Mouse (Mus musculus) layer of hippocampus, adult 18-20 months (tissue): ENCODE measurements around the gene Ank3. TPM values are rescaled to one million over a fixed set of nuclear protein-coding genes. Genes with fewer than 3 reads are reported as not detected.

Experiments used
- DNase-seq, 2 experiments: peaks; one replicate each; pipeline ENCODE4 v3.0.0; 2022; ENCODE audit warnings: low spot score in 2 of 2
- total RNA-seq, 2 experiments: library from RNA; stranded (reverse); gene quantifications; 2 replicates each; pipeline ENCODE4 v1.2.3; 2021

Gene Ank3
- total RNA-seq, 2 experiments from 2014 or later: 414 to 427 TPM

GRCm38 (mm10) chr10:69947093-69947492, 548.5 kb downstream of the Ank3 start:
- DNase-seq: no peak

- DNase-seq: no peak
These were observed 551.8 kb downstream of the Ank3 start for GRCm38 (mm10) chr10:69950236-69950918.

GRCm38 (mm10) chr10:69950919-69951236, 552.3 kb downstream of the Ank3 start:
- DNase-seq: no peak

GRCm38 (mm10) chr10:69951426-69951825, 552.9 kb downstream of the Ank3 start:
- DNase-seq: no peak

- DNase-seq: no peak
These were observed 553.7 kb downstream of the Ank3 start for GRCm38 (mm10) chr10:69952316-69952715.

GRCm38 (mm10) chr10:69954657-69955267, 556.2 kb downstream of the Ank3 start:
- no peak for DNase-seq

GRCm38 (mm10) chr10:69962226-69962625, 563.7 kb downstream of the Ank3 start:
- DNase-seq: no peak

- peak; percentile 39 to 54 for DNase-seq
These were observed 564.4 kb downstream of the Ank3 start for GRCm38 (mm10) chr10:69962976-69963375.

GRCm38 (mm10) chr10:69964611-69965010, 566.0 kb downstream of the Ank3 start:
- peak in 1 of 2 experiments; percentile 75 for DNase-seq

GRCm38 (mm10) chr10:69965085-69965484, 566.5 kb downstream of the Ank3 start:
- no peak for DNase-seq

GRCm38 (mm10) chr10:69967994-69968393, 569.4 kb downstream of the Ank3 start:
- no peak for DNase-seq

- no peak for DNase-seq
These were observed 581.1 kb downstream of the Ank3 start for GRCm38 (mm10) chr10:69979636-69980035.

- no peak for DNase-seq
These were observed 583.0 kb downstream of the Ank3 start for GRCm38 (mm10) chr10:69981386-69982097.

- no peak for DNase-seq
These were observed 584.1 kb downstream of the Ank3 start for GRCm38 (mm10) chr10:69982701-69983100.

- DNase-seq: no peak
These were observed 588.9 kb downstream of the Ank3 start for GRCm38 (mm10) chr10:69987496-69987895.

GRCm38 (mm10) chr10:69997082-69997481, 598.5 kb downstream of the Ank3 start:
- DNase-seq: no peak

- DNase-seq: no peak
These were observed 605.5 kb downstream of the Ank3 start for GRCm38 (mm10) chr10:70004058-70004457.

- no peak for DNase-seq
These were observed 606.3 kb downstream of the Ank3 start for GRCm38 (mm10) chr10:70004831-70005230.

- no peak for DNase-seq
These were observed 607.8 kb downstream of the Ank3 start for GRCm38 (mm10) chr10:70006380-70006779.

- DNase-seq: no peak
These were observed 613.2 kb downstream of the Ank3 start for GRCm38 (mm10) chr10:70011738-70012137.

- DNase-seq: no peak
These were observed 615.4 kb downstream of the Ank3 start for GRCm38 (mm10) chr10:70013931-70014330.

- no peak for DNase-seq
These were observed 616.6 kb downstream of the Ank3 start for GRCm38 (mm10) chr10:70015201-70015600.
